In the genomic region with DNA sequence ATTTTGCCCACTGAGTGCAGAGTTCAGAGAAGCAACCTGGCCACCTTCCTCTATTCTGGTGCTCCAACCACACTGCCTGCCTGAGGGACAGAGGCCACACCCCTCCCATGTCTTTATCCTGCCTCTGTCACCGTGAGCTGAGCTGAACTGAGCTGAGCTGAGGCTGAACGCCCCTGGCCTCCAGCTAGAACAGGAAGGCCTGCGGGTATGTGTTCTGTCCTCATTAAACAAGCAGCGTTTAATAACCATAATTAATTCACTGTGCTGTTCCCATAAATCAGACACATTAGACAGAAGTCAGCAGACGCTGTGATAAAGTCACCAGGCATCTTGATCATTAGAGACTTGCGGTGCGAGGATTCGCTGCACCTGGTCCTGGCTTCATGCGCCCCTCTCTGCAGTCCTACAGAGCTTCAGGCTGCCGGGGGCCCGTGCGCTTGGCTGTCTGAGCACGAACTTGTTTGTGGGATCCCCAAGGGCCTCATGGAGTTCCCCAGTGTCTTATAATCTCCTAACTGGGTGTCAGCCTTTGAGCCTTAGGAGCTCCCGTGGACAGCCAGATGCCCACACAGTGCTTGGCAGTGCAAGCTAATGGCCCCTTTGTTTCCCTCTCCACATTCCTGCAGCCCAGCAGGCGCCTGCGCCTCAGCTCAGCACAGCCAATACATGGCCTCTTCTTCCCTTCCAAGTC, we compare ENCODE assay signal across 10 mouse cellular contexts.
A peak's percentile ranks its signal among the peaks of the same experiment; 100 is the strongest.
DNase-seq lines count a peak whose midpoint lies in the region; ATAC-seq lines count a peak whose summit lies in the region.
"Had no signal": no experiment of that assay in that cellular context is flagged by ENCODE, and none has a peak within 500 bp of the region (broad histone marks: within the 10 kb centered on the region; RNA-seq: fewer than 3 reads in every experiment).

No protein-coding gene starts in this region.

- no peak overlapping the region for H3K4me2 ChIP-seq in neural tube, embryonic 11.5 days (ENCODE audit: low read depth)
- H3K4me2 ChIP-seq in hindbrain, embryonic 12.5 days (replicated peaks), result no peak overlapping the region
- H3K4me2 ChIP-seq in heart, embryonic 11.5 days, result no peak overlapping the region

- H3K36me3 ChIP-seq in neural tube, embryonic 11.5 days (ENCODE audit: control insufficient read depth, insufficient read depth, low read length), result no peaks in the 10 kb centered on the region
- no peaks in the 10 kb centered on the region for H3K36me3 ChIP-seq in hindbrain, embryonic 12.5 days
- H3K36me3 ChIP-seq in midbrain, embryonic 10.5 days, result no peaks in the 10 kb centered on the region
- H3K36me3 ChIP-seq in heart, embryonic 11.5 days (ENCODE audit: control insufficient read depth, insufficient read depth, low read length), result no peaks in the 10 kb centered on the region

- no peaks in the 10 kb centered on the region for H3K27me3 ChIP-seq in neural tube, embryonic 11.5 days (ENCODE audit: control insufficient read depth, insufficient read depth, low read length)
- H3K27me3 ChIP-seq in hindbrain, embryonic 12.5 days, result 0 out of 2 replicates have a peak, but pooled peaks cover 7% of the 10 kb centered on the region
- no peaks in the 10 kb centered on the region for H3K27me3 ChIP-seq in midbrain, embryonic 10.5 days (ENCODE audit: low read depth, poor library complexity, severe bottlenecking)
- no peaks in the 10 kb centered on the region for H3K27me3 ChIP-seq in heart, embryonic 11.5 days (ENCODE audit: control insufficient read depth, insufficient read depth, low read length)

- peak; percentile 46 for ATAC-seq in neural tube, embryonic 11.5 days (ENCODE audit: insufficient read depth, low FRiP score, low TSS enrichment)
- ATAC-seq in hindbrain, embryonic 12.5 days (ENCODE audit: low FRiP score), result peak; percentile 74
- ATAC-seq in heart, embryonic 11.5 days (replicated peaks; ENCODE audit: insufficient number of reproducible peaks, low FRiP score, low TSS enrichment), result no peak

- no peak overlapping the region for H3K27ac ChIP-seq in neural tube, embryonic 11.5 days (ENCODE audit: low read depth, low read length)
- peak overlapping the region; percentile 68 for H3K27ac ChIP-seq in hindbrain, embryonic 12.5 days
- peak overlapping the region; percentile 55; the same call in 1 of the 2 replicates for H3K27ac ChIP-seq in midbrain, embryonic 10.5 days (replicated peaks)
- no peak overlapping the region for H3K27ac ChIP-seq in heart, embryonic 11.5 days (ENCODE audit: low read depth, low read length)
- H3K27ac ChIP-seq: heart, adult 2 months had no signal

- 37% methylated on average over 16 of the region's 16 CpGs for WGBS in neural tube, embryonic 11.5 days
- WGBS in hindbrain, embryonic 12.5 days, result 29% methylated on average over 16 of the region's 16 CpGs
- 37% methylated on average over 16 of the region's 16 CpGs for WGBS in midbrain, embryonic 10.5 days
- WGBS in heart, embryonic 11.5 days (ENCODE audit: insufficient replicate concordance), result 54% methylated on average over 16 of the region's 16 CpGs

- H3K9me3 ChIP-seq in neural tube, embryonic 11.5 days (ENCODE audit: control insufficient read depth, low read length), result no peaks in the 10 kb centered on the region
- H3K9me3 ChIP-seq in hindbrain, embryonic 12.5 days (replicated peaks), result no peaks in the 10 kb centered on the region
- no peaks in the 10 kb centered on the region for H3K9me3 ChIP-seq in midbrain, embryonic 10.5 days (replicated peaks)
- no peaks in the 10 kb centered on the region for H3K9me3 ChIP-seq in heart, embryonic 11.5 days (replicated peaks; ENCODE audit: control insufficient read depth, low read length)

- H3K4me3 ChIP-seq in neural tube, embryonic 11.5 days (ENCODE audit: low read depth, low read length), result no peak overlapping the region
- no peak overlapping the region for H3K4me3 ChIP-seq in hindbrain, embryonic 12.5 days
- H3K4me3 ChIP-seq in midbrain, embryonic 10.5 days, result no peak overlapping the region
- H3K4me3 ChIP-seq in heart, embryonic 11.5 days (ENCODE audit: low read depth, low read length), result no peak overlapping the region
- H3K4me3 ChIP-seq: heart, adult 2 months had no signal

- no peak overlapping the region for H3K9ac ChIP-seq in neural tube, embryonic 11.5 days (ENCODE audit: low read length)
- 0 out of 2 replicates have a peak overlapping the region, but pooled peaks have one; percentile 27 for H3K9ac ChIP-seq in hindbrain, embryonic 12.5 days
- no peak overlapping the region for H3K9ac ChIP-seq in heart, embryonic 11.5 days (ENCODE audit: low read depth, low read length)

- peak; percentile 30 for DNase-seq in neural tube, embryonic 11.5 days (ENCODE audit: low spot score)
- no peak for DNase-seq in neural tube, embryonic 10.5 days (ENCODE audit: extremely low spot score, low spot score)
- DNase-seq in midbrain, embryonic 10.5 days (ENCODE audit: low spot score), result no peak
- peak; percentile 77 for DNase-seq in retina, postnatal 1 day
- no peak for DNase-seq in heart, adult 11 months
- no peak for DNase-seq in left cerebral cortex, adult 11 months (ENCODE audit: low spot score)
- DNase-seq: B cell, adult 2 months; heart, adult 2 months had no signal

- H3K4me1 ChIP-seq in neural tube, embryonic 11.5 days (ENCODE audit: control insufficient read depth, insufficient read depth, low read length), result peaks cover 13% of the 10 kb centered on the region
- peaks cover 26% of the 10 kb centered on the region for H3K4me1 ChIP-seq in hindbrain, embryonic 12.5 days
- H3K4me1 ChIP-seq in midbrain, embryonic 10.5 days, result peaks cover 26% of the 10 kb centered on the region
- no peaks in the 10 kb centered on the region; the same call in 1 of the 2 replicates for H3K4me1 ChIP-seq in heart, embryonic 11.5 days (ENCODE audit: control insufficient read depth, insufficient read depth, low read length)

Comparison
In these comparisons a context has a peak if more than half of its experiments do, and no peak if none do; other contexts are left out.
1. DNase-seq: peak in neural tube, embryonic 11.5 days (single experiment) and retina, postnatal 1 day (single experiment); none in neural tube, embryonic 10.5 days (single experiment), midbrain, embryonic 10.5 days (single experiment), heart, adult 11 months (single experiment) and left cerebral cortex, adult 11 months (single experiment).
2. H3K27ac ChIP-seq: peak in hindbrain, embryonic 12.5 days (single experiment) and midbrain, embryonic 10.5 days (single experiment); none in neural tube, embryonic 11.5 days (single experiment) and heart, embryonic 11.5 days (single experiment).